Mouse (Mus musculus) neural tube, embryonic 10.5 days (tissue): ENCODE measurements at regions not wholly inside any gene's neighbourhood (a gene's known extent, or its start where the extent isn't known, plus 50 kb on each side); places are given as distances from the start of the nearest gene placed in this dataset.
A peak's percentile ranks its signal among the peaks of the same experiment; 100 is the strongest.

Source experiments
- DNase-seq: peaks from one replicate; pipeline ENCODE4 v3.0.0-alpha.2; 2017; ENCODE audit warnings: low spot score; ENCODE audit errors: extremely low spot score

DNA sequence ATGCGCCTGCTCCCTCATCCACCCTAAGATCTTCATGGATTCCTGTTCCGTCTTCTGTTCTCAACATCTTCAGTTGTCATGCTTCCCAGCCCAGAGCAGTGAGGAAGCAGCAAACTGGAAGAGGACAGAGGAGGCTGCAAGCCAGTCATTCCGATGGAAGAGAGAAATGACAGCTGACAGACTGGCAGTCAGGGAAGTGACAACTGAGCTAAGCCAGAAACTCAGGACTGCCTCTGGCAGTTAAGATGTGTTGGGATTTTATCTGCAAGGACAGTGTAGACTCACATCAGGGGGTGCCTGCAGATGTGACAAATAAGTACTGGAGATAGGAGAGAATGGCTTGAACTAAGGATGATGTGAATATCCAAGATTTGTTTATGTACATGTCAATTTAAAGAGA is 106.1 kb upstream of the Fam92a start:
- no peak for DNase-seq

DNA sequence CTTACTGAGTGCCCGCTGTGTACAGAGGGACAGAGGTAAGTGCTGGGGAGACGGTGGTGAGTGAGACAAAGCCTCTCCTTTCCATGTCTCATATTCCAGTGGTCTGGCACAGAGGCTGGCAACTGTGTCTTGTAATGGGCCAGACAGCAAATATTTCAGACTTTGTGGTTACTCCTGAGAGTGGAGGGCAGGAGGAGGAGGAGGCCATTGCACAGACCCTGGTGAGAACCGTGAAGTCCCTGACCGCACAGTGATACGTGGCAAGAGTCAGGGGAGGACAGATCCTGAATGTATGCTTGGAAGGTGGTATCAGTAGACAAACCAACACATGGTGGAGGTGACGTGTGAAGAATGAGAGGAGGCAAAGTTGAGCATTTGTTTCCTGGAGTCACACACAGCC is 101.6 kb upstream of the Fam92a start:
- DNase-seq, result no peak

- no peak for DNase-seq
Observed at GRCm38 (mm10) chr4:12272914-12273313, 101.1 kb upstream of the Fam92a start.

DNA sequence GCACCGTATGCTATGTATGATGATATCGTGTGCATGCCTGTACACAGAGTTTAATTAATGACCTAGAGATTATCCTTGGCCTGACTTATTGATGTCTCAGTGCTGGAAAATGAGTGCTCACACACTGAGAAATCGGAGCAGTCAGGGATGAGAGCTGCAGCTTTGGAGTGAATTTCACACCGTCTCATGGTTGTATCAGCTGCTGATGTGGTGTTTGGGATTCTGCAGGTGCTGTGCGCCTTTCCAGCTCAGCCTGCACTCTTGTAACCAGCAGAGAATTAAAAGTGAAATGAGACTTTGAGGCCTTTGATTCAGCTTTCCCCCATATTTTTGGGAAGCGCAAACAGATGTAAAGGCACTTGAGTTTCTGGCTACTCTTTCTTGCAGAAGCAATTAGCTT is 100.6 kb upstream of the Fam92a start:
- DNase-seq, result no peak

- no peak for DNase-seq
Observed at GRCm38 (mm10) chr4:12263746-12264145, 91.9 kb upstream of the Fam92a start.

DNA sequence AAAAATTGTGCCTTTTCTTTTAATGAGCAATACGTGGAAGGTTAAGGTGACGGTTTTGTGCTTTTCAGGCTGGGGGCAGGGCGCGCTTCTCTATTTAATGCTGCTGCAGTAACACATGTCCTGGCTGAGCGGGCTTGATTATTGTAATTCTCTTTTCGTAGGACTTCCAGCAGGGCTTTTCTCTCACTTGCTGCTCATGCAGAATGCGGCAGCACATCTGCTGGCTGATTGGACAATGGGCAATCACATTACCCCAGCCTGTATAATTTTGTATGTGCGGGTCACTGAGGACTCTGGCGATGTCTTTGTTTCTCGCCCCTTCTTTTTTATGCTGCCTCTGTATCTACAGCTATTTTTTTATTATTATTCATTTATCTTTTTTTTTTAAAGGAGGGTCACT is 91.4 kb upstream of the Fam92a start:
- no peak for DNase-seq

GRCm38 (mm10) chr4:12247994-12248393 is 76.2 kb upstream of the Fam92a start:
- DNase-seq, result no peak

GRCm38 (mm10) chr4:12246595-12246994 is 74.8 kb upstream of the Fam92a start:
- no peak for DNase-seq

DNA sequence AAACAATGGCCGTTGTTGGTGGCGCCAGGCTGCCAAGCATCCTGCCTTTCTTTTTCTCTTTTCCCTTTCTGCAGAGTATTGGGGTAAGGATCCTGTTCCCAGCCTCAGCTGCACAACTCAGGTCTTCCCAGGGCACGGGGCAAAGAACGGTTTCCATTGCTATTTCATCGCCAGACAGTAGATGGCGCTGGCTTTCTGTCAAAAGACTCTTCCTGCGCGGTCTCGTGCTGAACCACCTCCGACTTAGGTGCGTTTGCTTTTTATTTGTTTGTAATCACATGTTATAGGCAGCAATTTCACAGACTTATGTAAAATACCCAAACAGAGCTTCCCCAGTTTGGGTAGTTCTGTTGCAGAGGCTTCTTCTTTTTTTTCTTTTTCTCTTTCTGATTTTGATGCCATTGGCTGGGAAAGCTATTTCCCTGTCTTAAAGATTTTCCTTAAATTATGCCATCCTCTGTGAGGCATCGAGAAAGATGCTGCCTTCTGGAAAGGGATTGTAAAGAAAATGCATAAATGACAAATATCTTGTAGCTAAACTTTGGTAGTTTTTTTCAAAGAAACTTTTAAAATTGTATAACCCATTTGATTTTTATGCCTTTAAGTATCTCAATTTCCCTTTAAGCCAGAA is 69.2 kb upstream of the Fam92a start:
- DNase-seq, result peak; percentile 73

GRCm38 (mm10) chr4:12230731-12231130 is 58.9 kb upstream of the Fam92a start:
- DNase-seq, result no peak
